Mouse (Mus musculus): ENCODE measurements around the gene Asic2. TPM values are rescaled to one million over a fixed set of nuclear protein-coding genes. Genes with fewer than 3 reads are reported as not detected.
"Not testable (repeated sequence)": the region's sequence is repeated elsewhere in the genome, so short reads cannot be mapped to it uniquely, and the experiment has no call there.

The Asic2 gene
- polyA plus RNA-seq, 1 experiment from 2014 or later: 0.06 TPM

DNA sequence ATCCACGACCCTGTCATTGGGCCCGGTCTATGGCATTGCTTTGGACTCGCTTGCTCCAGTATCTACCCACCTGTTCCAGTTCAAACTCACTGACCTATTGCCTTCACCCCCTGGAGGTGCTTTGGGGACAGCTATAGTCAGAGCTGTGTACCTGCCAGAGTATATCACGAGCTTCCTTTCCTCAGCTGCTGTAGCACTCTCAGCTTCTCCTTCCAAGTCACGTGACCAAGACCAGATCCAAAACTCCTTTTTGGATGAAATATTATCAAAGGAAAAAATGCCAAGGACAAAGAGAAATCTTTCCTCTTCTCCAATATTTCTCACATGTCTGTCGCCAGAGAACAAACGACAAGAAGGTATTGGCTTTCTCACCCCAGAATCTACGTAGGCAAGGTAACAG, 645.8 kb downstream of the Asic2 start:
- Histone ChIP-seq H3K9ac (no peak overlapping the region), H3K36me3 (no peaks in the 10 kb centered on the region), H3K4me3 (no peak overlapping the region), H3K27ac (ENCODE audit: poor library complexity, severe bottlenecking) (no peak overlapping the region), H3K4me2 (no peak overlapping the region), H3K27me3 (replicated peaks) (0 out of 2 replicates have a peak, but pooled peaks cover 7% of the 10 kb centered on the region), H3K9me3 (replicated peaks) (no peaks in the 10 kb centered on the region), H3K4me1 (replicated peaks) (no peaks in the 10 kb centered on the region)
- no peak for ATAC-seq (ENCODE audit: insufficient number of reproducible peaks, low FRiP score)
- WGBS: 82% methylated on average over 8 of the region's 8 CpGs

DNA sequence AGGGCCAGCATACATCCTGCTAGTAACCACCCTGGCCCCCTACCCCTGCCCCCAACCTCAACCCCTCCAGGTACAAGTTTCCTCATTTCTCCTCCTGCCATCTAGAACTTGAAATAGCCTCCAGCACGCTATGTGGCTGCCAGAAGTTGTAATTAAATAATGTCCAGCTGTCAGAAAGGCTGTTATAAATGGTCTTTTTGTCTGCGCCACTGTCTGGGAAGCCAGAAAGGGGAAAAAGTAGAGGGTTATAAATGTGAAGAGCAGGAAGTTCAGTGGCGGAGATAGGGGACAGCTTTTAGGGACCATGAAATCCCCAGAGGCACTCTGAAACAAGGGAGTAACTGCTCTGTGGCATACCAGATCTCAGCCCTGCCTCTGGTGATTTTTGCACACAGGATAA, 678.2 kb downstream of the Asic2 start:
- Histone ChIP-seq H3K27me3 (replicated peaks) (no peaks in the 10 kb centered on the region), H3K4me3 (no peak overlapping the region), H3K9ac (no peak overlapping the region), H3K9me3 (replicated peaks) (no peaks in the 10 kb centered on the region), H3K4me2 (no peak overlapping the region), H3K4me1 (replicated peaks) (no peaks in the 10 kb centered on the region), H3K36me3 (no peaks in the 10 kb centered on the region), H3K27ac (ENCODE audit: poor library complexity, severe bottlenecking) (no peak overlapping the region)
- ATAC-seq (ENCODE audit: insufficient number of reproducible peaks, low FRiP score): no peak
- WGBS: 55% methylated on average over 3 of the region's 3 CpGs

DNA sequence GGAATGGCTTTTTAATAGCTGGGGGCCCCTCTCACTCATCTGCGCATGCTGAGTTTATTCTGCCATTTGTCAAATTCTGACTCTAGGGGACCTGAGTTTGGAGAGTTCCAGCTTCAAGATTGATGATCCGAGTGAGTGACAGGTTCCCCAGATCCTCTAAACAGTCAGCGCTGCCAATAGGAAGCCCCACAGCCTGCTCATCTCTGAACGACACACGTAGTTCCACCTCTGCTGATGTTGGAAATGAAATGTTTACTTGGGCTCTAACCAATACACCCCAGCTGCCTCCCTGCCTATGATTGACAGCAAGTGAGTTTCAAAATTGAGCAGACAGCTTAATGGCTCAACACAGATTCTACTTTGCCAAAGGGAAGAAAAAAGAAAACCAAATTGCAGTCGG, 685.1 kb downstream of the Asic2 start:
- H3K4me1 ChIP-seq (replicated peaks): no peaks in the 10 kb centered on the region
- WGBS: 46% methylated on average over 6 of the region's 6 CpGs
- no peak for ATAC-seq (ENCODE audit: insufficient number of reproducible peaks, low FRiP score)
- H3K4me2 ChIP-seq: no peak overlapping the region
- no peak overlapping the region for H3K27ac ChIP-seq (ENCODE audit: poor library complexity, severe bottlenecking)
- no peak overlapping the region for H3K9ac ChIP-seq
- H3K4me3 ChIP-seq: no peak overlapping the region
- peaks cover 27% of the 10 kb centered on the region for H3K27me3 ChIP-seq (replicated peaks)
- H3K9me3 ChIP-seq (replicated peaks): no peaks in the 10 kb centered on the region
- H3K36me3 ChIP-seq: no peaks in the 10 kb centered on the region

DNA sequence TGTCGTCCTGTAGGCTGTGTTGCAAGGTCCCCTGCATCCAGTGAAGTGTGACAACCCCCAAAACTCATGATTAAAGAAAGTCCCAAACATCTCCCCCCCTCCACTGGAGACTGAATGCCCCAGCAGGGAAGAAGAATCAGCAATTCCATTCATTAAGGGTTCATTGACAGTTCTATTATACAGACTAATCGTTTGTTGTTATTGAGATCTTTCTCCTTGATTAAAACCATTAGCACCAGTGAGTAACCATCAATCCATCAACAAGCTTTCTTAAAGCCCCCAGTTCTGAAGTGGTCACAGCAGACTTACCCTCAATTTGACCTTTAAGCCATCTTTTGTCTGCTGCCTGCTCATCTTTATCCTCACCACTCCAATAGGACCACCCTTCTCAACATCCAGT, 688.2 kb downstream of the Asic2 start:
- H3K9me3 ChIP-seq (replicated peaks): no peaks in the 10 kb centered on the region
- H3K4me3 ChIP-seq: no peak overlapping the region
- H3K4me2 ChIP-seq: no peak overlapping the region
- no peaks in the 10 kb centered on the region for H3K36me3 ChIP-seq
- H3K27ac ChIP-seq (ENCODE audit: poor library complexity, severe bottlenecking): no peak overlapping the region
- no peak for ATAC-seq (ENCODE audit: insufficient number of reproducible peaks, low FRiP score)
- 12% methylated on average over 2 of the region's 2 CpGs for WGBS
- H3K27me3 ChIP-seq (replicated peaks): peaks cover 27% of the 10 kb centered on the region
- no peaks in the 10 kb centered on the region for H3K4me1 ChIP-seq (replicated peaks)
- H3K9ac ChIP-seq: no peak overlapping the region

DNA sequence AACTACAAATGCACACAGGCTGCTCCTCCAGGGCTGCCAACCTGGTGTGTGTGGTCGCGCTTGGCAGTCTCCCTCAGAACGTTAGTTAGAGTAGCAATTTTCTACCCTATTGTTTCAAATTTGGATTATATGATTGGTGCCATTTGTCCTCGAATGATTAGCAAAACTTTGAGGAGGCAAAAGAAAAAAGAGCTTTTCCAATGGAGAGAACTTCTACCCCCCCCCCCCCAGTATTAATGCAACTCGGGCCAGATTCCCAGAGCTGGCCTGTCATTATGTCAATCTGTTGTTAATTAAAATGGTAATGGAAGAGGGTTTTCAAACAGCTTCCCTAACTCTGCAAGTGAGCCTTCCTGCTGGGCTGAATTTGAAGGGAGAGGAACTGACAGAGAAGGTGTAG, 690.9 kb downstream of the Asic2 start:
- no peak overlapping the region for H3K27ac ChIP-seq (ENCODE audit: poor library complexity, severe bottlenecking)
- 58% methylated on average over 5 of the region's 5 CpGs for WGBS
- H3K4me2 ChIP-seq: no peak overlapping the region
- no peak for ATAC-seq (ENCODE audit: insufficient number of reproducible peaks, low FRiP score)
- no peaks in the 10 kb centered on the region for H3K4me1 ChIP-seq (replicated peaks)
- peaks cover 17% of the 10 kb centered on the region for H3K27me3 ChIP-seq (replicated peaks)
- H3K4me3 ChIP-seq: no peak overlapping the region
- H3K9me3 ChIP-seq (replicated peaks): no peaks in the 10 kb centered on the region
- no peak overlapping the region for H3K9ac ChIP-seq
- no peaks in the 10 kb centered on the region for H3K36me3 ChIP-seq

DNA sequence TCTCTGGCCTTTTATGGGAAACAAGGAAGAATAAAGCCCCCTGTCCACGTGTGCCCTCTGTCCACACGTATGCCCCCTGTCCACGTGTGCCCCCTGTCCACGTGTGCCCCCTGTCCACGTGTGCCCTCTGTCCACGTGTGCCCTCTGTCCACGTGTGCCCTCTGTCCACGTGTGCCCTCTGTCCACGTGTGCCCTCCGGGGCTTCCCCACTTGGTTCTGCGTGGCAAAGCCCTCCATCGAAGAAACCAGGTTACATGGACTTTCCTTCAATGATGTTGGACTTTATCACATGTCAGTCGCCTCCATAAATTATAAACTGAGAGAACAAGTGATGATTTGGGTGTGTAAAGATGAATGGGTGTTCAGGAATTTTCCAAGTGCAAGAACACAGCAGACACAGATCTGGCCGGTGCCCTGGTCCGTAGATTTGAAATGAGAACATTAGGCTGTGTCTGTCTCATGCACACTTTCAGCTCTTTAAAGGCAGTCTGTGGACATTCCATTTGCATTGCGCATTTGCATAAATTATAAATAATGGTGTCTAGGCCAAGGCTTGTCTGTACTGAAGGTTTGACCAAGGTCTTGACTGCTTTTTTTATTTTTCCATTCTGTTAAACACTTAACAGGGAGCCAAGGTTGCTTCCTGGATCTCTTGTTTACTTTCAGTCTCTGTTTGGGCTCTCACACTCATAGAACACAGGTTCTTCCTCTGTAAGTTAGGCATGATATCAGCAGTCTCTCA, 695.4 kb downstream of the Asic2 start:
- Histone ChIP-seq H3K4me3 (no peak overlapping the region), H3K27me3 (replicated peaks) (no peaks in the 10 kb centered on the region), H3K4me1 (replicated peaks) (no peaks in the 10 kb centered on the region), H3K4me2 (no peak overlapping the region), H3K9ac (no peak overlapping the region), H3K9me3 (replicated peaks) (0 out of 2 replicates have a peak, but pooled peaks cover 6% of the 10 kb centered on the region), H3K36me3 (no peaks in the 10 kb centered on the region), H3K27ac (ENCODE audit: poor library complexity, severe bottlenecking) (no peak overlapping the region)
- 77% methylated on average over 16 of the region's 16 CpGs for WGBS
- no peak for ATAC-seq (ENCODE audit: insufficient number of reproducible peaks, low FRiP score)

DNA sequence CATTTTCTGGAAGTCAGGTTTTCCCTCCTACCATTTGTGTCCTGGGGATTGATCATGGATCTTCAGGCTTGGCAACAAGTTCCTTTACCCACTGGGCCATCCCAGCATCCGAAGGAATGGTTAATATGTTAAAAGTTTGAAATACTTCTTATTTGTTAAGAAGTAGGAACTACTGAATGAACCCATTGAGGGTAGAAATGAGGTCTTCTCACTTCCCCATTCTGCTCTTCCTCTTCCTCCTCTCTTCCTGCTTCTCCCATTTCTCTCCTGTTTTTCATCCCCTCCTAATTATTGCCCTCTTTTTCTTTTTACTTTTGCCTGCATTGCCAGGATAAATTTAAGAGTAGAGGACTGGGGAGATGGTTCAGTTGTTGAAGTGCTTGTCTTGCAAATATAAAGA, 696.8 kb downstream of the Asic2 start:
- Histone ChIP-seq H3K9ac (no peak overlapping the region), H3K4me3 (no peak overlapping the region), H3K36me3 (no peaks in the 10 kb centered on the region), H3K27ac (ENCODE audit: poor library complexity, severe bottlenecking) (no peak overlapping the region), H3K4me1 (replicated peaks) (no peaks in the 10 kb centered on the region), H3K4me2 (no peak overlapping the region), H3K9me3 (replicated peaks) (0 out of 2 replicates have a peak, but pooled peaks cover 6% of the 10 kb centered on the region), H3K27me3 (replicated peaks) (no peaks in the 10 kb centered on the region)
- 79% methylated on average over 1 of the region's 1 CpGs for WGBS
- no peak for ATAC-seq (ENCODE audit: insufficient number of reproducible peaks, low FRiP score)

DNA sequence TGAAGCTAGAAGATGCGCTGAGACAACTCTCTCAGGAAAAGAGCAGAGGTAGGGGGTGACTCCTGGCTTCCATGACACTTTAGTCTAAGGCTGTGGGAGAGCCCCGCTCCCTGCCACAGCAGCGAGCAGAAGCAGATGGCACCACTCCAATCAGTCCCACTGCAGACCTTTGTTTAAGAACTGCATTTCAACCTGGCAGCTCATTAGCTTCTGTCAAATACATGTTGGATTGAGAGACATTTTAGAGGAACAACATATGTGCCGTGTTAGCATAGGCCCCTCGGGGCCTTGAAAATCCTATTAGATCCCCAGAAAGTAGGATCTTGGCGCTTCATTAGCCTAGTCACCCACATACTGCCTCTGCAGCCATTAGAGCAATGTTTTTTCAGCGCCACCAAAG, 697.7 kb downstream of the Asic2 start:
- Histone ChIP-seq H3K9me3 (replicated peaks) (0 out of 2 replicates have a peak, but pooled peaks cover 6% of the 10 kb centered on the region), H3K27me3 (replicated peaks) (no peaks in the 10 kb centered on the region), H3K4me3 (no peak overlapping the region), H3K4me1 (replicated peaks) (no peaks in the 10 kb centered on the region), H3K9ac (no peak overlapping the region), H3K36me3 (no peaks in the 10 kb centered on the region), H3K27ac (ENCODE audit: poor library complexity, severe bottlenecking) (no peak overlapping the region), H3K4me2 (no peak overlapping the region)
- no peak for ATAC-seq (ENCODE audit: insufficient number of reproducible peaks, low FRiP score)
- 68% methylated on average over 7 of the region's 7 CpGs for WGBS

DNA sequence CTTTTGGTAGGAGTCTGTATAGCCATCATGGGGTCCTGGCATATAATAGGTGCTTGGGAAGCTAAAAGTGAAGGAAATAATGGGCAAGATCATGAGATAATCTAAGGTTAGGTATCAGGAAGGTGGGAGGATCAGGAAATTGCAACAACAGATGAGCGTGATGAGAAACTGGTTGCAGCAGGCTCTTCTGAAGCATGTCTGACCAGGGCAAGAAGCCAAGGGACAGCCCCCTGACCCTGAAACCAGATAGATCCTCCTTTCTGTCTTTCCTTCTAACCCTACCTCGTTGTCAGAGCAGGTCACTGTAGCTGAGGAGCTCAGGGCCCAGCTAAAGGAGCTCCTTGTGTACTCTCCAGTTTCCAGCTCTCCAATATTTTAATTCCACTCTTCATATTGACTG, 704.5 kb downstream of the Asic2 start:
- H3K9me3 ChIP-seq (replicated peaks): peaks cover 8% of the 10 kb centered on the region
- H3K4me2 ChIP-seq: no peak overlapping the region
- no peaks in the 10 kb centered on the region for H3K4me1 ChIP-seq (replicated peaks)
- no peak overlapping the region for H3K4me3 ChIP-seq
- ATAC-seq (ENCODE audit: insufficient number of reproducible peaks, low FRiP score): no peak
- WGBS: 72% methylated on average over 2 of the region's 2 CpGs
- H3K27ac ChIP-seq (ENCODE audit: poor library complexity, severe bottlenecking): no peak overlapping the region
- no peaks in the 10 kb centered on the region for H3K36me3 ChIP-seq
- H3K27me3 ChIP-seq (replicated peaks): no peaks in the 10 kb centered on the region
- H3K9ac ChIP-seq: no peak overlapping the region

DNA sequence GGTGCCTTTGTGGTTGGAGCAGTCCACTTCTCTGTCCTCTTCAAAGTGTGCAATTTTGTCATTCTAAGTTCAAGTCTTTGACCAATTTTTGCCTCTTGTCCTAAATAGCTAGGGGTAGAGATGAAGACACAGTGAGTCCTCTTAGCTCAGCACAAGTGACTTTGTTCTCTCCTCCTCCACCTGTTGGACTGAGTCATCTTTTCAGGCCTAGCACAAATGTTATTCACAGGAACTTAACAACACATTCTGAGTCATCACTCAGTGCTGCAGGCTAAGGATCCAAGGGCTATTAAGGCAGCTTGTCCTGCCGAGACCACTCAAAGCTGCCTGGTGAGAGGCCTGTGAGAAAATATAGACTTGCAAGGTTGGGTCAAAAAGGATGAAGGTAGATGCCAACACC, 705.1 kb downstream of the Asic2 start:
- no peak for ATAC-seq (ENCODE audit: insufficient number of reproducible peaks, low FRiP score)

DNA sequence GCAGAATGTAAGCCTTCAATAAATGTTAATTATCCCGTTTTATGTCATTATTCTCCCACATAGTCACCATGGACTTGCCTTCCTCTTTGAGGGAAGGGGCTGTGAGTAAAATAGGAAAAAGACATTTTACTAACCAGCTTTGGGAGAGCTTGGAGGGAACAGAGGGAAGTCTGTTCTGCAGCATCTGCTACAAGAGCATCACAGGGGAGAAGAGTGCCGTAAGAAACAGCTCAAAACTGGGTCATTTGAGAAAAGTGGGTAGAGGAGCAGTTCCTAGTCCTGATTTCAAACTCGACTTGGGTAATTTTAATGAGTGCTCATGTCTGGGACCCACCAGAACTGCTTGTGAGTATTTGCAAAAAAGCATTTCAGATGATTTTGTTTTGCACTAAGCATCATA, 707.0 kb downstream of the Asic2 start:
- no peak for ATAC-seq (ENCODE audit: insufficient number of reproducible peaks, low FRiP score)
- Histone ChIP-seq H3K4me2 (no peak overlapping the region), H3K9me3 (replicated peaks) (peaks cover 4% of the 10 kb centered on the region), H3K27me3 (replicated peaks) (no peaks in the 10 kb centered on the region), H3K4me3 (no peak overlapping the region), H3K9ac (no peak overlapping the region), H3K36me3 (no peaks in the 10 kb centered on the region), H3K4me1 (replicated peaks) (no peaks in the 10 kb centered on the region), H3K27ac (ENCODE audit: poor library complexity, severe bottlenecking) (no peak overlapping the region)
- 73% methylated on average over 3 of the region's 3 CpGs for WGBS

More for the DNA sequence above, 705.1 kb downstream of the Asic2 start:
- no peak overlapping the region for H3K4me2 ChIP-seq
- no peak overlapping the region for H3K4me3 ChIP-seq
- WGBS: 74% methylated on average over 1 of the region's 1 CpGs
- no peaks in the 10 kb centered on the region for H3K27me3 ChIP-seq (replicated peaks)
- no peak overlapping the region for H3K27ac ChIP-seq (ENCODE audit: poor library complexity, severe bottlenecking)
- no peak overlapping the region for H3K9ac ChIP-seq
- no peaks in the 10 kb centered on the region for H3K4me1 ChIP-seq (replicated peaks)
- no peaks in the 10 kb centered on the region for H3K36me3 ChIP-seq
- H3K9me3 ChIP-seq (replicated peaks): peaks cover 4% of the 10 kb centered on the region

DNA sequence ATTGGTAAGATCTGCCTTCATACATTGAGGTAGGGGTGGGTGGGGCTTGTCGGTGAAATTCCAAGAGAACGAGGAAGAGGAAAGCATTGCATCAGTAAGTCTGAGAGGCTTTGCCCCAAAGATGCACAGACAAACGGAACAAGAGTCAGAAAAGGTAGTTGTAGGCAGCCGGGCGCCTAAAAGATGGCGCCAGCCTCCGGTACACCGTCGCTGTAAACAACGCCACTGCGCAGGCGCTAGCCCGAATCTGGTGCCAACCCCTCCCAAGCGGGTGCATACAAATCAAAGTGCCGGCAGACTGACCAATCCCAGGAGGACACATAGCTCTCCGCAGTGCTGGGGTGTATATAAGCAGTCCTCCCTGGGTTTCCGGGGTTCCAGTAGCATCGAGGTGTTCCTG, 727.1 kb downstream of the Asic2 start:
- H3K9me3 ChIP-seq (replicated peaks); H3K36me3 ChIP-seq; H3K4me3 ChIP-seq; H3K27me3 ChIP-seq (replicated peaks); H3K4me1 ChIP-seq (replicated peaks); ATAC-seq (ENCODE audit: insufficient number of reproducible peaks, low FRiP score); H3K9ac ChIP-seq; H3K4me2 ChIP-seq; H3K27ac ChIP-seq (ENCODE audit: poor library complexity, severe bottlenecking): not testable (repeated sequence)
- 91% methylated on average over 18 of the region's 18 CpGs for WGBS

Data from heart, embryonic 12.5 days (tissue).